Mouse (Mus musculus): Measurements from ENCODE around the gene Mvd.

The Mvd gene

GRCm38 (mm10) chr8:122457171-122457570 is 13.9 kb upstream of the Mvd start:
- DNase-seq (ENCODE audit: low spot score): no peak

GRCm38 (mm10) chr8:122454409-122454808 is 11.2 kb upstream of the Mvd start:
- no peak for DNase-seq (ENCODE audit: low spot score)

GRCm38 (mm10) chr8:122452154-122452553 is 8.9 kb upstream of the Mvd start:
- DNase-seq (ENCODE audit: low spot score): no peak

- no peak for DNase-seq (ENCODE audit: low spot score)
Observed at GRCm38 (mm10) chr8:122451161-122451703, 8.0 kb upstream of the Mvd start.

- no peak for DNase-seq (ENCODE audit: low spot score)
Observed at GRCm38 (mm10) chr8:122445203-122445602, 2.0 kb upstream of the Mvd start.

- peak; percentile 69 for DNase-seq (ENCODE audit: low spot score)
Observed at GRCm38 (mm10) chr8:122444058-122444748, 981 bp upstream of the Mvd start.

- DNase-seq (ENCODE audit: low spot score): no peak
Observed at GRCm38 (mm10) chr8:122442781-122443180, 441 bp downstream of the Mvd start.

- no peak for DNase-seq (ENCODE audit: low spot score)
Observed at GRCm38 (mm10) chr8:122442356-122442755, 866 bp downstream of the Mvd start.

- DNase-seq (ENCODE audit: low spot score): no peak
Observed at GRCm38 (mm10) chr8:122441326-122441725, 1.9 kb downstream of the Mvd start.

- no peak for DNase-seq (ENCODE audit: low spot score)
Observed at GRCm38 (mm10) chr8:122439336-122439735, 3.9 kb downstream of the Mvd start.

GRCm38 (mm10) chr8:122437708-122438331 is 5.4 kb downstream of the Mvd start:
- DNase-seq (ENCODE audit: low spot score): no peak

- no peak for DNase-seq (ENCODE audit: low spot score)
Observed at GRCm38 (mm10) chr8:122436586-122437125, 6.6 kb downstream of the Mvd start.

GRCm38 (mm10) chr8:122436146-122436545 is 7.1 kb downstream of the Mvd start:
- no peak for DNase-seq (ENCODE audit: low spot score)

GRCm38 (mm10) chr8:122435375-122435774 is 7.8 kb downstream of the Mvd start:
- DNase-seq (ENCODE audit: low spot score): no peak

GRCm38 (mm10) chr8:122433269-122433905 is 9.8 kb downstream of the Mvd start:
- no peak for DNase-seq (ENCODE audit: low spot score)

- DNase-seq (ENCODE audit: low spot score): peak; percentile 71
Observed at GRCm38 (mm10) chr8:122432443-122433268, 10.6 kb downstream of the Mvd start, which contains the start of gene Cyba. TSS of gene Cyba (minus strand) at chr8:122432930.

GRCm38 (mm10) chr8:122431694-122432442 is 11.4 kb downstream of the Mvd start:
- DNase-seq (ENCODE audit: low spot score): peak; percentile 25

- DNase-seq (ENCODE audit: low spot score): no peak
Observed at GRCm38 (mm10) chr8:122430646-122431045, 12.6 kb downstream of the Mvd start.

- peak; percentile 50 for DNase-seq (ENCODE audit: low spot score)
Observed at GRCm38 (mm10) chr8:122430058-122430636, 13.1 kb downstream of the Mvd start.

- no peak for DNase-seq (ENCODE audit: low spot score)
Observed at GRCm38 (mm10) chr8:122428163-122428562, 15.1 kb downstream of the Mvd start.

GRCm38 (mm10) chr8:122427607-122428006 is 15.6 kb downstream of the Mvd start:
- DNase-seq (ENCODE audit: low spot score): no peak
